Mouse (Mus musculus) heart, postnatal 0 days (tissue): ENCODE results near the gene Kpna6.

Source experiments
- CTCF ChIP-seq: IDR thresholded peaks from 2 replicates; pipeline ENCODE4 v1.5.1; 2016; ENCODE audit warnings: antibody characterized with exemption, control low read depth, low read depth
- EP300 ChIP-seq: IDR thresholded peaks from 2 replicates; pipeline ENCODE4 v1.6.1; 2016; ENCODE audit warnings: antibody characterized with exemption, low read depth

- TF ChIP-seq CTCF (no peak), EP300 (no peak)
These were observed 29.9 kb upstream of the Kpna6 start for GRCm38 (mm10) chr4:129702454-129702853.
